Mouse (Mus musculus): ENCODE data around the gene Copz1. TPM values are rescaled to one million over a fixed set of nuclear protein-coding genes. Genes with fewer than 3 reads are reported as not detected.

Gene Copz1
- polyA plus RNA-seq, 1 experiment from 2014 or later, result 289 TPM

DNA sequence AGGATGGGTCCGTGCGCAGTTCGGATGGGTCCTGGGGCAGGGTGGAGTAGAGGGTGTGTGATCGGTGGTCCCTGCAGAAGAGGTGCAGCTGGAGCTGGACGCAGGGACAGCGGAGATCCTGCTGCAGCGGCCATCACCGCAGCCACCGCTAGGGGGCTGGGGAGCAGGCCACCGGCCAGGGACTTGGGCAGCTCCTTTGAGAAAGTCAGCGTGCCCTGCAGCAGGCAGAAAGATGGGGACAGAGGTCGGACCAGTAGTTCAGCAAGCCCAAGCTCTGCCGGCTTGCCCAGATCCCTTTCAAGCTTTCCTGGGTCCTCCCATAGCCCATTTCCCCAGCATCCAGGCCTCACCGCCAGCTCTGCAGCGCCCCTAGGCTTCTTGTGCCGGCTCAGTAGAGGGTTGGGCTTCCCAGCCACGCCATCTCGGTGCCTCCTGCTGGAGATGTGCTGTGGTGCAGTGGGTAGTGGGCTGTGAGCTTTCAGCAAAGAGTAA lies 42.5 kb downstream of the Copz1 start:
- H3K4me2 ChIP-seq (replicated peaks; ENCODE audit: low read depth, low read length), result peak overlapping the region; percentile 46
- peaks cover 23% of the 10 kb centered on the region; the same call in 1 of the 2 replicates for H3K4me1 ChIP-seq (ENCODE audit: control insufficient read depth, insufficient read depth, low read length)
- no peak overlapping the region for H3K27ac ChIP-seq (ENCODE audit: low read length)
- peaks cover 10% of the 10 kb centered on the region; the same call in 1 of the 2 replicates for H3K36me3 ChIP-seq (ENCODE audit: control insufficient read depth, insufficient read depth, low read length)
- peak; percentile 53; the same call in 1 of the 2 replicates for ATAC-seq (ENCODE audit: insufficient number of reproducible peaks, insufficient read depth, low FRiP score, low read depth)
- H3K27me3 ChIP-seq (ENCODE audit: control insufficient read depth, insufficient read depth, low read length), result no peaks in the 10 kb centered on the region
- WGBS, result 5% methylated on average over 18 of the region's 18 CpGs
- no peaks in the 10 kb centered on the region for H3K9me3 ChIP-seq (ENCODE audit: control insufficient read depth, low read depth, low read length)
- H3K4me3 ChIP-seq (ENCODE audit: low read depth, low read length), result peak overlapping the region; percentile 18
- no peak overlapping the region for H3K9ac ChIP-seq (replicated peaks; ENCODE audit: low read depth, low read length)

GRCm38 (mm10) chr15:103315979-103316776 lies 43.7 kb downstream of the Copz1 start:
- peaks cover 10% of the 10 kb centered on the region; the same call in 1 of the 2 replicates for H3K36me3 ChIP-seq (ENCODE audit: control insufficient read depth, insufficient read depth, low read length)
- no peaks in the 10 kb centered on the region for H3K9me3 ChIP-seq (ENCODE audit: control insufficient read depth, low read depth, low read length)
- no peaks in the 10 kb centered on the region for H3K27me3 ChIP-seq (ENCODE audit: control insufficient read depth, insufficient read depth, low read length)
- H3K4me3 ChIP-seq (ENCODE audit: low read depth, low read length), result no peak overlapping the region
- no peak overlapping the region for H3K9ac ChIP-seq (replicated peaks; ENCODE audit: low read depth, low read length)
- WGBS, result 68% methylated on average over 10 of the region's 10 CpGs
- no peak for ATAC-seq (ENCODE audit: insufficient number of reproducible peaks, insufficient read depth, low FRiP score, low read depth)
- no peak overlapping the region for H3K4me2 ChIP-seq (replicated peaks; ENCODE audit: low read depth, low read length)
- H3K27ac ChIP-seq (ENCODE audit: low read length), result no peak overlapping the region
- peaks cover 23% of the 10 kb centered on the region; the same call in 1 of the 2 replicates for H3K4me1 ChIP-seq (ENCODE audit: control insufficient read depth, insufficient read depth, low read length)

DNA sequence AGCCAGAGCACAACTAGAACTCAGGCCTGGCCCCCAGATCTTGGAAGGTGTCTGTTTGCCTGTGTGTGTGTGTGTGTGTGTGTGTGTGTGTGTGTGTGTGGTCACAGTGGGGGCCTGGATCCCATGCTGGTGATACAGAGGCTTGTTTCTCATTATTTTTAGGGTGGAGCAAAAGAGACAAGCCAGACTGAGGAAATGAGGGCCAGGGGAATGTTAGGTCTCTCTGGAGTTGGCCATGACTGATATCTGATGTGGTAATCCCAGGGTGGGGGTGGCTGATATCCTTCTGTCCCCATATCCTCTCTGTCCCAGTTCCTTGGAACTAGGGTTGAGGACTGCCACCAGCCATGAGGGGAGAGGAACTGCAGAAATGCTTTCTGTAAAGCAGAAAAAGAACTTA lies 44.6 kb downstream of the Copz1 start:
- Histone ChIP-seq H3K9ac (replicated peaks; ENCODE audit: low read depth, low read length) (no peak overlapping the region), H3K36me3 (ENCODE audit: control insufficient read depth, insufficient read depth, low read length) (peaks cover 10% of the 10 kb centered on the region; the same call in 1 of the 2 replicates), H3K4me2 (replicated peaks; ENCODE audit: low read depth, low read length) (no peak overlapping the region), H3K9me3 (ENCODE audit: control insufficient read depth, low read depth, low read length) (no peaks in the 10 kb centered on the region), H3K4me3 (ENCODE audit: low read depth, low read length) (no peak overlapping the region), H3K4me1 (ENCODE audit: control insufficient read depth, insufficient read depth, low read length) (peaks cover 25% of the 10 kb centered on the region; the same call in 1 of the 2 replicates), H3K27me3 (ENCODE audit: control insufficient read depth, insufficient read depth, low read length) (no peaks in the 10 kb centered on the region), H3K27ac (ENCODE audit: low read length) (no peak overlapping the region)
- no peak for ATAC-seq (ENCODE audit: insufficient number of reproducible peaks, insufficient read depth, low FRiP score, low read depth)

DNA sequence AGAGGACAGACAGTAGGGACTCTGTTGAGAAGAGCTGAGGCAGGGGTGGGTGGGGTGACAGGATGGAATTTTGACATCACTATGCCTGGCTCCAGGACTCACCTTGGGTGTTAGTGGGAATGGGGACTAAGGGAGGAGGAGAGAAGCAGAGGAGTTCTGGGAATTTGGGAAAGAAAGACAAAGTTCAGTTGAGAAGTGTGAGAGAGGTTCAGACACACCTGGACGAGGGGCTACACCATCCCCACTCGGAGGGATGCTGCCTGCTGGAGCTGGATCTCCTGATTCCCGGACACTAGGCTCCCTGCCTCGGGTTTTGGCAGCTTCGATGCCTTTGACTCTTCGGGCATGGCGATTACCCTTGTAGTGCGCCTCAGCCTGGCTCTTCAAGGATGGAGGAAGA lies 45.2 kb downstream of the Copz1 start:
- Histone ChIP-seq H3K4me3 (ENCODE audit: low read depth, low read length) (no peak overlapping the region), H3K27me3 (ENCODE audit: control insufficient read depth, insufficient read depth, low read length) (no peaks in the 10 kb centered on the region), H3K4me1 (ENCODE audit: control insufficient read depth, insufficient read depth, low read length) (peaks cover 31% of the 10 kb centered on the region; the same call in 1 of the 2 replicates), H3K4me2 (replicated peaks; ENCODE audit: low read depth, low read length) (no peak overlapping the region), H3K27ac (ENCODE audit: low read length) (no peak overlapping the region), H3K36me3 (ENCODE audit: control insufficient read depth, insufficient read depth, low read length) (peaks cover 10% of the 10 kb centered on the region; the same call in 1 of the 2 replicates), H3K9ac (replicated peaks; ENCODE audit: low read depth, low read length) (no peak overlapping the region), H3K9me3 (ENCODE audit: control insufficient read depth, low read depth, low read length) (no peaks in the 10 kb centered on the region)
- WGBS, result 90% methylated on average over 8 of the region's 8 CpGs
- ATAC-seq (ENCODE audit: insufficient number of reproducible peaks, insufficient read depth, low FRiP score, low read depth), result no peak

DNA sequence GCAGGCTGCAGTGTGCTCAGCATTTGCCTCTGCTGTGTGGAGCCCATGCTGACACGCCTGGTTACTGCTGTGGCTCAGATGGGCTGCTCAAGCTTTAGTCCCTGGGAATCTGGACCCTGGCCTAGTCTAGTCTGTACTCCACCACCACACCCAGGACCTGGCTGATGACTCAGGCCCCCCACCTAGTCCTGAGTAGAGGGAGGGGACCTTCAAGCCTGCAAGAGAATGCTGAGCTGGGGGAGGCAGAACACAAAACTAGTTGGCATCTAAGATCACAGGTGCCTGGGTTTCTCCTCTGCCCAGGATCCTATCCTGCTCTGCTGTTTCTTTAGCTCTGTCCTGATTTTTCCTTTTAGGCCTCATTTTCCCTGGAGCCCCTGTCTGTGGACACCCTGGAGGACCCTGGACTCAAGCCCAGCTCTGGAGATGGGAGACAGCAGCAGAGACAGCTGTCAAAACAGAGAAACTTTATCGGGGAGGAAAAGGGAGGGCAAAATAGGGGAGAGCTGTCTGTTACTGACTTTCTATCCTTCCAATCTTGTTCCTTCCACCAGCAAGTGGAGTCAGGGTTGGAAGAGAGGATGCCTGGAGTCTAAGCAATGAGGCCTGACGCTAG lies 45.8 kb downstream of the Copz1 start:
- no peak overlapping the region for H3K9ac ChIP-seq (replicated peaks; ENCODE audit: low read depth, low read length)
- no peaks in the 10 kb centered on the region for H3K9me3 ChIP-seq (ENCODE audit: control insufficient read depth, low read depth, low read length)
- H3K4me1 ChIP-seq (ENCODE audit: control insufficient read depth, insufficient read depth, low read length), result peaks cover 34% of the 10 kb centered on the region; the same call in 1 of the 2 replicates
- ATAC-seq (ENCODE audit: insufficient number of reproducible peaks, insufficient read depth, low FRiP score, low read depth), result no peak
- H3K36me3 ChIP-seq (ENCODE audit: control insufficient read depth, insufficient read depth, low read length), result peaks cover 10% of the 10 kb centered on the region; the same call in 1 of the 2 replicates
- H3K27me3 ChIP-seq (ENCODE audit: control insufficient read depth, insufficient read depth, low read length), result no peaks in the 10 kb centered on the region
- H3K27ac ChIP-seq (ENCODE audit: low read length), result no peak overlapping the region
- H3K4me3 ChIP-seq (ENCODE audit: low read depth, low read length), result no peak overlapping the region
- WGBS, result 65% methylated on average over 3 of the region's 3 CpGs
- H3K4me2 ChIP-seq (replicated peaks; ENCODE audit: low read depth, low read length), result no peak overlapping the region

- no peak overlapping the region for H3K27ac ChIP-seq (ENCODE audit: low read length)
- no peak overlapping the region for H3K4me2 ChIP-seq (replicated peaks; ENCODE audit: low read depth, low read length)
- peaks cover 19% of the 10 kb centered on the region; the same call in 1 of the 2 replicates for H3K4me1 ChIP-seq (ENCODE audit: control insufficient read depth, insufficient read depth, low read length)
- 67% methylated on average over 1 of the region's 1 CpGs for WGBS
- no peak for ATAC-seq (ENCODE audit: insufficient number of reproducible peaks, insufficient read depth, low FRiP score, low read depth)
- no peak overlapping the region for H3K9ac ChIP-seq (replicated peaks; ENCODE audit: low read depth, low read length)
- peaks cover 10% of the 10 kb centered on the region; the same call in 1 of the 2 replicates for H3K36me3 ChIP-seq (ENCODE audit: control insufficient read depth, insufficient read depth, low read length)
- H3K27me3 ChIP-seq (ENCODE audit: control insufficient read depth, insufficient read depth, low read length), result no peaks in the 10 kb centered on the region
- no peak overlapping the region for H3K4me3 ChIP-seq (ENCODE audit: low read depth, low read length)
- no peaks in the 10 kb centered on the region for H3K9me3 ChIP-seq (ENCODE audit: control insufficient read depth, low read depth, low read length)
Observed at GRCm38 (mm10) chr15:103321076-103321475, 48.6 kb downstream of the Copz1 start.

DNA sequence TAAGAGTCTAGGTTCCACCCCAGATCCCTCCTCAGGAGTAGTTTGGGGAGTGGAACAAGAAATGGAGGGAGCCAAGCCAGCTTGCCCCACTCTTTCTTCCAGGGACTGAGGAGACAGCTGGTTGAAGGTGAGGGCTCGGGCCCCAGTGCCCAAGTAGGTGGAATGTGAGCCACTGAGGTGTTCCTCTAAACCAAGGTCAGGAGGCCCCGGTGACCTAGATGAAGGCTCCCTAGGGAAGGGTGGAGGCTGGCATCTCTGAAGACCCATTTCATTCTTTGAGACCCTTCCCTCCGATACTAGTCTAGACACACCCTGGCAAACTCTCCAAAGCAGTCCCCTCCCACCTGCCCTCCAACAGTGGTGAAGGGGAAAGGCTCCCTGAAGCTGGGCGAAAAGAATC lies 49.9 kb downstream of the Copz1 start:
- Histone ChIP-seq H3K9ac (replicated peaks; ENCODE audit: low read depth, low read length) (no peak overlapping the region), H3K27me3 (ENCODE audit: control insufficient read depth, insufficient read depth, low read length) (no peaks in the 10 kb centered on the region), H3K9me3 (ENCODE audit: control insufficient read depth, low read depth, low read length) (no peaks in the 10 kb centered on the region), H3K4me1 (ENCODE audit: control insufficient read depth, insufficient read depth, low read length) (peaks cover 15% of the 10 kb centered on the region; the same call in 1 of the 2 replicates), H3K4me3 (ENCODE audit: low read depth, low read length) (peak overlapping the region; percentile 61), H3K4me2 (replicated peaks; ENCODE audit: low read depth, low read length) (peak overlapping the region; percentile 86), H3K36me3 (ENCODE audit: control insufficient read depth, insufficient read depth, low read length) (peaks cover 6% of the 10 kb centered on the region; the same call in 1 of the 2 replicates), H3K27ac (ENCODE audit: low read length) (no peak overlapping the region)
- no peak for ATAC-seq (ENCODE audit: insufficient number of reproducible peaks, insufficient read depth, low FRiP score, low read depth)
- WGBS, result 38% methylated on average over 4 of the region's 4 CpGs

DNA sequence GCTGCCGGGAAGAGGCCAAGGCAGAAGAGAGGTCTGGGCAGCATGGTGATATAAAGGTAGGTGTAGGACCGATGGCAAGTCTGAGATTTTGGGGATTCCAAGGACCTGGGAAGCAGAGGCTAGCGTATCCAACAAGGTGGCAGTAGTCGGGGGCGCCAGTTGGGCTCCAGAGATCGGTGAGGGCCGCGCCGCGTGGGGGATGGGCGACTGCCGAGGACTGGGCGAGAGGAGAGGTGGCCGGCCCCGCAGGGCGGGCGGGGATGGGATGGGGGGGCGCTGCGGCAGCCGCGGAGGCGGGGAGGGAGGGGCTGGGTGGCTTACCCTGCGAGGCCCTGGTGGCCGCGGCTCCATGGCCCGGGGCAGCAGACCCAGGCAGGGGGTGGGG lies 50.5 kb downstream of the Copz1 start:
- H3K27me3 ChIP-seq (ENCODE audit: control insufficient read depth, insufficient read depth, low read length), result no peaks in the 10 kb centered on the region
- peak overlapping the region; percentile 73 for H3K9ac ChIP-seq (replicated peaks; ENCODE audit: low read depth, low read length)
- H3K4me3 ChIP-seq (ENCODE audit: low read depth, low read length), result peak overlapping the region; percentile 61
- peaks cover 15% of the 10 kb centered on the region; the same call in 1 of the 2 replicates for H3K4me1 ChIP-seq (ENCODE audit: control insufficient read depth, insufficient read depth, low read length)
- H3K36me3 ChIP-seq (ENCODE audit: control insufficient read depth, insufficient read depth, low read length), result no peaks in the 10 kb centered on the region
- peak; percentile 59; the same call in 1 of the 2 replicates for ATAC-seq (ENCODE audit: insufficient number of reproducible peaks, insufficient read depth, low FRiP score, low read depth)
- H3K27ac ChIP-seq (ENCODE audit: low read length), result no peak overlapping the region
- H3K9me3 ChIP-seq (ENCODE audit: control insufficient read depth, low read depth, low read length), result no peaks in the 10 kb centered on the region
- H3K4me2 ChIP-seq (replicated peaks; ENCODE audit: low read depth, low read length), result peak overlapping the region; percentile 86
- WGBS, result 2% methylated on average over 17 of the region's 26 CpGs
